In the genomic region with DNA sequence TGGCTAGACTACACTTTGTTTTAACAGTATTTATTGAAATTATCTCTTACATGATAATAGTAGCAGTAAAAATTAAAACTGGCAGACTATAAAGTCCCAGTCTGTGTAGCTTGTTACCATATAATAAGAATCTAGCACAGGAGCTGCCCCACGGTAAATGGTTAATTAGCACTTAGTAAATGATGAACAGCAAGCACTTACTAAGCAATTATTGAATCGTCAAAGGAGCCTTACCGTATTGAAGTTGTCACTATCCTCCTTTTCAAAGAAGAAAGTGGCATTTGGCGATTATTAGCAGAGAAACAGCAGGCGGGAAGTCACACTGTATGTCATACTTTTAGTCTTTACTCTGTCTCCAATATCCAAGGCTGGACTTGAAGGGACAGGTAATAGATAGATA, we compare ENCODE assay signal across 24 mouse cellular contexts. TPM values are rescaled to one million over a fixed set of nuclear protein-coding genes. Genes with fewer than 3 reads are reported as not detected.
"Had no signal": no experiment of that assay in that cellular context is flagged by ENCODE, and none has a peak within 500 bp of the region (broad histone marks: within the 10 kb centered on the region; RNA-seq: fewer than 3 reads in every experiment).

No protein-coding gene starts in this region.

- H3K4me1 ChIP-seq: heart, embryonic 13.5 days; heart, embryonic 15.5 days; hindbrain, embryonic 13.5 days; hindbrain, embryonic 15.5 days; limb, embryonic 13.5 days; limb, embryonic 15.5 days; liver, embryonic 12.5 days had no signal

- H3K36me3 ChIP-seq: heart, embryonic 13.5 days; heart, embryonic 15.5 days; hindbrain, embryonic 13.5 days; hindbrain, embryonic 15.5 days; limb, embryonic 13.5 days; limb, embryonic 15.5 days; liver, embryonic 12.5 days had no signal

- H3K27me3 ChIP-seq: heart, embryonic 13.5 days; heart, embryonic 15.5 days; hindbrain, embryonic 13.5 days; hindbrain, embryonic 15.5 days; limb, embryonic 13.5 days; limb, embryonic 15.5 days; liver, embryonic 12.5 days had no signal

- H3K9me3 ChIP-seq: heart, embryonic 13.5 days; heart, embryonic 15.5 days; hindbrain, embryonic 13.5 days; hindbrain, embryonic 15.5 days; limb, embryonic 13.5 days; limb, embryonic 15.5 days; liver, embryonic 12.5 days had no signal

- H3K4me3 ChIP-seq: heart, adult 2 months; heart, embryonic 13.5 days; heart, embryonic 15.5 days; hindbrain, embryonic 13.5 days; hindbrain, embryonic 15.5 days; limb, embryonic 13.5 days; limb, embryonic 15.5 days; liver, embryonic 12.5 days had no signal

- DNase-seq: gastrocnemius, postnatal 14 days; gastrocnemius, postnatal 36 days; heart, adult 2 months; heart, postnatal 14 days; heart, postnatal 36 days; kidney, adult 18-20 months; kidney, postnatal 14 days; left cerebral cortex, postnatal 4 days had no signal

- H3K4me2 ChIP-seq: heart, embryonic 11.5 days; heart, embryonic 13.5 days; heart, embryonic 15.5 days; hindbrain, embryonic 13.5 days; hindbrain, embryonic 15.5 days; limb, embryonic 13.5 days; limb, embryonic 15.5 days; liver, embryonic 12.5 days had no signal

- H3K9ac ChIP-seq: heart, embryonic 13.5 days; heart, embryonic 15.5 days; hindbrain, embryonic 13.5 days; hindbrain, embryonic 15.5 days; limb, embryonic 13.5 days; limb, embryonic 15.5 days; liver, embryonic 12.5 days; liver, embryonic 14.5 days had no signal

- H3K27ac ChIP-seq: heart, adult 2 months; heart, embryonic 13.5 days; heart, embryonic 15.5 days; hindbrain, embryonic 13.5 days; hindbrain, embryonic 15.5 days; hindbrain, postnatal 0 days; kidney, postnatal 0 days; limb, embryonic 13.5 days; limb, embryonic 15.5 days; liver, embryonic 12.5 days; liver, embryonic 14.5 days had no signal

- ATAC-seq: hindbrain, postnatal 0 days; intestine, embryonic 16.5 days; liver, embryonic 12.5 days had no signal

RNA-seq across cellular contexts. Expression of gene Abca12, which starts 3.2 kb away (rescaled TPM):
- polyA plus RNA-seq: gonadal fat pad, adult 2 months; hindbrain, embryonic 11.5 days; intestine, embryonic 16.5 days; kidney, embryonic 14.5 days; kidney, postnatal 0 days; liver, adult 2 months; liver, embryonic 12.5 days; liver, embryonic 14.5 days had no signal
